Mouse (Mus musculus) bone marrow, adult 2 months (tissue): ENCODE results near the gene Ccni.

Experiments used
- CTCF ChIP-seq: fragments of 200-500 bp; IDR thresholded peaks from 2 replicates; pipeline ENCODE4 v1.5.1; 2011; ENCODE audit warnings: low read length, control low read depth; ENCODE audit not compliant: control insufficient read depth, insufficient read depth
- POLR2A ChIP-seq: fragments of 200-500 bp; IDR thresholded peaks from 2 replicates; pipeline ENCODE4 v1.6.1; 2011; ENCODE audit warnings: low read depth, mild to moderate bottlenecking, control low read depth, low read length, borderline replicate concordance; ENCODE audit not compliant: control insufficient read depth

DNA sequence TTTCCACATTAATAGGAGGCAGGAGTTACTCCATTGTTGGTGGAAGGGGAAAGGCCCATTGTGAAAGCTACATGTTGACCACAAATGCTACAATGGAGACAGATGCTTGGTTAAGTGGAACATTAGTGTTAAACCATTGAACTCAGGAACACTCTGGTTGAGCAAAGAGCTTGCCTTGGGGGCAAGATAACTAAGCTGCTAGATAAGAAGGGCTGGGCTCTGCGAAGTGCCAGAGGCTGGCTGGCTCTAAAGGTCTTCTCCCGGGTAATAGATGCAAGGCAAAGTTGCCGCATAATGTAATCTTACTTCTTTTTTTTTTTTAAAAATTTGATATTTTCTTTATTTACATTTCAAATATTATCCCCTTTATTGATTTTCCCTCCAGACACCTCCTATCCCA, 20.9 kb upstream of the Ccni start:
- no peak for TF ChIP-seq CTCF
- TF ChIP-seq POLR2A, result no peak
